Mouse (Mus musculus) ES-E14 (cell line): Measurements from ENCODE around the gene Chaf1b.

Experiments used
- CHD2 ChIP-seq: IDR thresholded peaks from 2 replicates; pipeline ENCODE4 v1.6.1; 2014; ENCODE audit warnings: mild to moderate bottlenecking, low read depth, low read length, inconsistent platforms
- HCFC1 ChIP-seq: IDR thresholded peaks from 2 replicates; pipeline ENCODE4 v1.6.1; 2012; ENCODE audit warnings: low read length, inconsistent platforms, borderline replicate concordance; ENCODE audit not compliant: insufficient read depth

- TF ChIP-seq CHD2 = no peak
- no peak for TF ChIP-seq HCFC1
Measured at GRCm38 (mm10) chr16:93947396-93947795, 63.7 kb downstream of the Chaf1b start.
